Mouse (Mus musculus) testis, adult 2 months (tissue): ENCODE results near the gene Ctxn1. TPM values are rescaled to one million over a fixed set of nuclear protein-coding genes. Genes with fewer than 3 reads are reported as not detected.

Experiments used
- H3K27ac ChIP-seq: fragments of 200-500 bp; 2 replicates; pipeline ENCODE4 v1.5.1; 2012; ENCODE audit warnings: low read depth, low read length; ENCODE audit not compliant: control insufficient read depth, insufficient read depth
- H3K27me3 ChIP-seq: fragments of 200-500 bp; 2 replicates; pipeline ENCODE4 v1.6.1; 2012; ENCODE audit warnings: mild to moderate bottlenecking, low read length, moderate library complexity; ENCODE audit not compliant: control insufficient read depth, insufficient read depth
- H3K36me3 ChIP-seq: fragments of 200-500 bp; 2 replicates; pipeline ENCODE4 v1.6.1; 2012; ENCODE audit warnings: mild to moderate bottlenecking, low read length; ENCODE audit not compliant: control insufficient read depth, insufficient read depth
- H3K4me1 ChIP-seq: fragments of 200-500 bp; 2 replicates; pipeline ENCODE4 v1.6.1; 2012; ENCODE audit warnings: low read length; ENCODE audit not compliant: control insufficient read depth, insufficient read depth
- H3K4me3 ChIP-seq: fragments of 200-500 bp; 2 replicates; pipeline ENCODE4 v1.5.1; 2012; ENCODE audit warnings: low read depth, mild to moderate bottlenecking, low read length, moderate library complexity, mixed read lengths; ENCODE audit not compliant: control insufficient read depth
- CTCF ChIP-seq: fragments of 200-500 bp; IDR thresholded peaks from 2 replicates; pipeline ENCODE4 v1.5.1; 2012; ENCODE audit warnings: low read depth, mild to moderate bottlenecking, inconsistent platforms, low read length, moderate library complexity; ENCODE audit not compliant: control insufficient read depth, insufficient read depth, insufficient replicate concordance
- POLR2A ChIP-seq: fragments of 200-500 bp; IDR thresholded peaks from 2 replicates; pipeline ENCODE4 v1.6.1; 2012; ENCODE audit warnings: low read depth, mild to moderate bottlenecking, inconsistent platforms, low read length, moderate library complexity; ENCODE audit not compliant: control insufficient read depth
- polyA plus RNA-seq: library from polyadenylated mRNA; depleted of rRNA; stranded (reverse); fragments of >200 nt; gene quantifications from 2 replicates; pipeline ENCODE4 v1.2.3, GENCODE M21; 2012

Ctxn1 gene
- polyA plus RNA-seq, 1 experiment, result 66.4 TPM

DNA sequence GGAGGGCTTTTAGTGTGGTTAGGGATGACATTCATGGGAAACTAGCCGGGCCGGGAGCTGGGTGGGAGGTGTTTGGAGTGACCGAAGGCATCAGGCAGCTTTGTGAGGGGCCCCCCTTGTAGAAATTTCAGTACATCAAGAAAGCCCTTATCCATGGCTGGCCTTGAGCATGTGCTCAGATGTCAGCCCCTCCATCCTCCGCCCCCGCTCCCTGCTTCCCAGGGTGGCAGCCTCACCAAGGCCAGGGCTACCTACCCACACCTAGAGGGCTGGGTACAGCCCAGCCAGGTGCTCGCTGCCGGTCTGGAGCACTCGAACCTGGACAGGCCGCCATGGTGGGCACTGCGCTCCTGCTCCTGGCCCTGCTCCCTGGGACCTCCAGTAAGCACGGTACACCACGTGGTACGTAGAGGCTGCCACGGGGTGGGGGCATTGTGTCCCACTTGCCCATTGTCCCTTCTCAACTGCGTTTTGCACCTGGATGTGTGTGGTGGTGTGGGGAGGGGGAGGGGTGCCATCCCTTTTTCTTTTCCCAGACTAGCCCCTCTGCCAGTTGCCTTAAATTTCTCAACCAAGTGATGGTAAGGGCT, 11.0 kb downstream of the Ctxn1 start, which contains the start of gene Tgfbr3l:
Gene Tgfbr3l (plus strand): TSS at position 264 of the 590 bp plus-strand sequence.
- no peaks in the 10 kb centered on the region for H3K27me3 ChIP-seq
- peak within 1 kb of the TSS; percentile 56 for H3K4me3 ChIP-seq
- H3K4me1 ChIP-seq, result peaks cover 16% of the 10 kb centered on the region
- H3K27ac ChIP-seq, result peak within 1 kb of the TSS; percentile 49
- no peak for TF ChIP-seq CTCF
- TF ChIP-seq POLR2A, result no peak
- no peaks in the 10 kb centered on the region for H3K36me3 ChIP-seq

DNA sequence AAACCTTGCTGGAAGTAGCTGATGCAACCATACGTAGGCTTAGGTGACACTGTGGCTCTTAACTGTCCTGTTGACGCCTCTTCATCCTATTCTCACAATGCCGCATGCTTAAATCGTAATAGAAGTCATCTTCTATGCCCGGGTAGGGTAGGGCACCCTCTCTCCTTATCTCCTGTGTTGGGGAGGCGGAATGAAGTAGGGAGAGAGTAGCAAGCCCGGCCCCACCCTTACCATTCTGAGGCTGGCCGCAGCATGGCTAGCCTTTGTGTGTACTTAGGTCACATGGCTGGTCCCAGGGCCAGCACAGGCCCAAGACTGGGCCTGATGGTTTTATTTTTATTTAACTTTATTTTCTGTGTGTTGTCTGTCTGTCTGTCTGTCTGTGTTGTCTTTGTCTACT, 11.8 kb downstream of the Ctxn1 start:
- Histone ChIP-seq H3K4me3 (no peak overlapping the region), H3K36me3 (no peaks in the 10 kb centered on the region), H3K4me1 (peaks cover 16% of the 10 kb centered on the region), H3K27me3 (no peaks in the 10 kb centered on the region), H3K27ac (no peak overlapping the region; the same call in 1 of the 2 replicates)
- TF ChIP-seq CTCF (no peak), POLR2A (no peak)

- Histone ChIP-seq H3K27me3 (no peaks in the 10 kb centered on the region), H3K36me3 (no peaks in the 10 kb centered on the region), H3K27ac (no peak overlapping the region), H3K4me1 (peaks cover 14% of the 10 kb centered on the region), H3K4me3 (no peak overlapping the region)
- TF ChIP-seq POLR2A, result no peak
Measured at GRCm38 (mm10) chr8:4245737-4246136, 13.3 kb downstream of the Ctxn1 start.

- Histone ChIP-seq H3K36me3 (no peaks in the 10 kb centered on the region), H3K4me1 (peaks cover 9% of the 10 kb centered on the region), H3K27me3 (no peaks in the 10 kb centered on the region), H3K27ac (no peak overlapping the region), H3K4me3 (no peak overlapping the region)
- no peak for TF ChIP-seq CTCF
- no peak for TF ChIP-seq POLR2A
Measured at GRCm38 (mm10) chr8:4245061-4245460, 14.0 kb downstream of the Ctxn1 start.

- no peaks in the 10 kb centered on the region for H3K27me3 ChIP-seq
- H3K4me1 ChIP-seq, result peaks cover 3% of the 10 kb centered on the region; the same call in 1 of the 2 replicates
- H3K4me3 ChIP-seq, result peak overlapping the region; percentile 96
- H3K27ac ChIP-seq, result peak overlapping the region; percentile 86
- TF ChIP-seq CTCF (no peak), POLR2A (peak; percentile 19; the same call in 1 of the 2 replicates)
- H3K36me3 ChIP-seq, result no peaks in the 10 kb centered on the region
Measured at GRCm38 (mm10) chr8:4239193-4239890, 19.7 kb downstream of the Ctxn1 start.

DNA sequence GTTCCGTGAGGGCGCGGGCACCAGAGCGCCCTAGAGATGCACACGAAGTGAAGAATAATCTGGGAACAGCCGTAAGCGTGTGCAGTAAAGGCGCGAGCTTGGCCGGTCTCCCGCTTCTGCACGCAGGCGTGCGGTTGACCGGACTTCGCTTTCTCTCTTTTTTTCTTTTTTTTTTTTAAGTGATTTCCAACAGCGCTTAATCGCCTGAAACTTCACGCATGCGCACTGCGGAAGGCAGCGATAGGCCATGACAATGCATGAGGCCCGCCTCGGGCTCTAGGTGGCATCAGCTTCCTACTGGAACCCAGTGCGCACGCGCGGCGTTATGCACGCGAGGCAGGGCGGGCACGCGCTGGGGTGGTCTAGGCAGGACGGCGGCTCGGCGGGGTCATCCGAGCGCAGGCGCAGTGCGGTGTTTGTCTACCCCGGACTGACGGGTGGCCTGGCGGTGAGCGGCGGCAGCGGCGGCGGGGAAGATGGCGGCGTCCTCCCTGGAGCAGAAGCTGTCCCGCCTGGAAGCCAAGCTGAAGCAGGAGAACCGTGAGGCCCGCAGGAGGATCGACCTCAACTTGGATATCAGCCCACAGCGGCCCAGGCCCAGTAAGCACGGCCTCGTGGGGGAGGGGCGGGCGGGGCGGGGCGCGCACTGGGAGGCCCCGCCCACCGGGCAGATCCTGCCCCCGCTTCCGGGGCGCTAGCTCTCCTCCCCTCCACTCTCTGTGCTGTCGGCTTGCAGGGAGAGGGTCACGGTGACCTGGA, 20.5 kb downstream of the Ctxn1 start, which contains the start of the genes Map2k7 and Gm49320:
Gene Map2k7 (plus strand): TSS at position 307 of the 759 bp plus-strand sequence.
Gene Gm49320 (plus strand): TSS at position 432 of the 759 bp plus-strand sequence.
- Histone ChIP-seq H3K4me1 (peaks cover 3% of the 10 kb centered on the region; the same call in 1 of the 2 replicates), H3K36me3 (no peaks in the 10 kb centered on the region), H3K27me3 (no peaks in the 10 kb centered on the region), H3K27ac (peak within 1 kb of the TSS; percentile 95), H3K4me3 (peak within 1 kb of the TSS; percentile 96)
- TF ChIP-seq POLR2A (peak; percentile 45; the same call in 1 of the 2 replicates), CTCF (no peak; the same call in 1 of the 2 replicates)
